Mouse (Mus musculus): ENCODE measurements around the gene Tmem185b. TPM values are rescaled to one million over a fixed set of nuclear protein-coding genes. Genes with fewer than 3 reads are reported as not detected.
A peak's percentile ranks its signal among the peaks of the same experiment; 100 is the strongest.

The Tmem185b gene
- polyA plus RNA-seq, 1 experiment from 2014 or later, result 16.8 TPM

- Histone ChIP-seq H3K4me3 (replicated peaks; ENCODE audit: low read length) (no peak overlapping the region), H3K4me1 (replicated peaks; ENCODE audit: control insufficient read depth, insufficient read depth, low read length) (peaks cover 6% of the 10 kb centered on the region; the same call in 1 of the 2 replicates), H3K9ac (replicated peaks; ENCODE audit: low read depth, low read length) (no peak overlapping the region), H3K27ac (ENCODE audit: low read length) (no peak overlapping the region), H3K27me3 (replicated peaks; ENCODE audit: control insufficient read depth, insufficient read depth, low read length) (no peaks in the 10 kb centered on the region), H3K36me3 (ENCODE audit: control insufficient read depth, insufficient read depth) (no peaks in the 10 kb centered on the region), H3K9me3 (ENCODE audit: control insufficient read depth, low read length) (no peaks in the 10 kb centered on the region), H3K4me2 (ENCODE audit: low read length) (no peak overlapping the region)
- ATAC-seq, result no peak
- WGBS, result 69% methylated on average over 8 of the region's 8 CpGs
Measured at GRCm38 (mm10) chr1:119510857-119511256, 15.1 kb upstream of the Tmem185b start.

- Histone ChIP-seq H3K4me1 (replicated peaks; ENCODE audit: control insufficient read depth, insufficient read depth, low read length) (no peaks in the 10 kb centered on the region), H3K9ac (replicated peaks; ENCODE audit: low read depth, low read length) (no peak overlapping the region), H3K4me3 (replicated peaks; ENCODE audit: low read length) (no peak overlapping the region), H3K27me3 (replicated peaks; ENCODE audit: control insufficient read depth, insufficient read depth, low read length) (no peaks in the 10 kb centered on the region), H3K27ac (ENCODE audit: low read length) (no peak overlapping the region), H3K9me3 (ENCODE audit: control insufficient read depth, low read length) (no peaks in the 10 kb centered on the region), H3K4me2 (ENCODE audit: low read length) (no peak overlapping the region), H3K36me3 (ENCODE audit: control insufficient read depth, insufficient read depth) (no peaks in the 10 kb centered on the region)
- 73% methylated on average over 7 of the region's 7 CpGs for WGBS
- no peak for ATAC-seq
Measured at GRCm38 (mm10) chr1:119518060-119518459, 7.9 kb upstream of the Tmem185b start.

- ATAC-seq, result no peak
- H3K4me3 ChIP-seq (replicated peaks; ENCODE audit: low read length), result no peak overlapping the region
- no peak overlapping the region for H3K9ac ChIP-seq (replicated peaks; ENCODE audit: low read depth, low read length)
Measured at GRCm38 (mm10) chr1:119518786-119519185, 7.2 kb upstream of the Tmem185b start.

GRCm38 (mm10) chr1:119519286-119519685 lies 6.7 kb upstream of the Tmem185b start:
- ATAC-seq, result no peak
- no peaks in the 10 kb centered on the region for H3K4me1 ChIP-seq (replicated peaks; ENCODE audit: control insufficient read depth, insufficient read depth, low read length)
- no peak overlapping the region for H3K4me2 ChIP-seq (ENCODE audit: low read length)
- no peaks in the 10 kb centered on the region for H3K9me3 ChIP-seq (ENCODE audit: control insufficient read depth, low read length)
- no peak overlapping the region for H3K4me3 ChIP-seq (replicated peaks; ENCODE audit: low read length)
- H3K27ac ChIP-seq (ENCODE audit: low read length), result no peak overlapping the region
- no peak overlapping the region for H3K9ac ChIP-seq (replicated peaks; ENCODE audit: low read depth, low read length)
- 82% methylated on average over 6 of the region's 6 CpGs for WGBS
- H3K36me3 ChIP-seq (ENCODE audit: control insufficient read depth, insufficient read depth), result no peaks in the 10 kb centered on the region
- H3K27me3 ChIP-seq (replicated peaks; ENCODE audit: control insufficient read depth, insufficient read depth, low read length), result no peaks in the 10 kb centered on the region

More at GRCm38 (mm10) chr1:119518786-119519185, 7.2 kb upstream of the Tmem185b start:
- Histone ChIP-seq H3K4me2 (ENCODE audit: low read length) (no peak overlapping the region), H3K27me3 (replicated peaks; ENCODE audit: control insufficient read depth, insufficient read depth, low read length) (no peaks in the 10 kb centered on the region), H3K9me3 (ENCODE audit: control insufficient read depth, low read length) (no peaks in the 10 kb centered on the region), H3K36me3 (ENCODE audit: control insufficient read depth, insufficient read depth) (no peaks in the 10 kb centered on the region), H3K4me1 (replicated peaks; ENCODE audit: control insufficient read depth, insufficient read depth, low read length) (no peaks in the 10 kb centered on the region), H3K27ac (ENCODE audit: low read length) (no peak overlapping the region)

GRCm38 (mm10) chr1:119521029-119521428 lies 4.9 kb upstream of the Tmem185b start:
- Histone ChIP-seq H3K27me3 (replicated peaks; ENCODE audit: control insufficient read depth, insufficient read depth, low read length) (no peaks in the 10 kb centered on the region), H3K36me3 (ENCODE audit: control insufficient read depth, insufficient read depth) (no peaks in the 10 kb centered on the region), H3K9ac (replicated peaks; ENCODE audit: low read depth, low read length) (no peak overlapping the region), H3K4me2 (ENCODE audit: low read length) (no peak overlapping the region), H3K27ac (ENCODE audit: low read length) (no peak overlapping the region), H3K4me1 (replicated peaks; ENCODE audit: control insufficient read depth, insufficient read depth, low read length) (peaks cover 10% of the 10 kb centered on the region), H3K4me3 (replicated peaks; ENCODE audit: low read length) (no peak overlapping the region), H3K9me3 (ENCODE audit: control insufficient read depth, low read length) (no peaks in the 10 kb centered on the region)
- WGBS, result 64% methylated on average over 2 of the region's 2 CpGs
- no peak for ATAC-seq

GRCm38 (mm10) chr1:119521681-119522080 lies 4.3 kb upstream of the Tmem185b start:
- Histone ChIP-seq H3K4me3 (replicated peaks; ENCODE audit: low read length) (no peak overlapping the region), H3K27me3 (replicated peaks; ENCODE audit: control insufficient read depth, insufficient read depth, low read length) (no peaks in the 10 kb centered on the region), H3K9me3 (ENCODE audit: control insufficient read depth, low read length) (no peaks in the 10 kb centered on the region), H3K36me3 (ENCODE audit: control insufficient read depth, insufficient read depth) (no peaks in the 10 kb centered on the region), H3K4me1 (replicated peaks; ENCODE audit: control insufficient read depth, insufficient read depth, low read length) (peaks cover 14% of the 10 kb centered on the region), H3K4me2 (ENCODE audit: low read length) (no peak overlapping the region), H3K9ac (replicated peaks; ENCODE audit: low read depth, low read length) (no peak overlapping the region), H3K27ac (ENCODE audit: low read length) (no peak overlapping the region)
- no peak for ATAC-seq
- 80% methylated on average over 7 of the region's 7 CpGs for WGBS

- Histone ChIP-seq H3K27ac (ENCODE audit: low read length) (no peak overlapping the region), H3K4me1 (replicated peaks; ENCODE audit: control insufficient read depth, insufficient read depth, low read length) (peaks cover 17% of the 10 kb centered on the region), H3K4me2 (ENCODE audit: low read length) (no peak overlapping the region), H3K9ac (replicated peaks; ENCODE audit: low read depth, low read length) (no peak overlapping the region), H3K27me3 (replicated peaks; ENCODE audit: control insufficient read depth, insufficient read depth, low read length) (no peaks in the 10 kb centered on the region), H3K9me3 (ENCODE audit: control insufficient read depth, low read length) (no peaks in the 10 kb centered on the region), H3K4me3 (replicated peaks; ENCODE audit: low read length) (no peak overlapping the region), H3K36me3 (ENCODE audit: control insufficient read depth, insufficient read depth) (no peaks in the 10 kb centered on the region)
- ATAC-seq, result no peak
- WGBS, result 86% methylated on average over 4 of the region's 4 CpGs
Measured at GRCm38 (mm10) chr1:119522726-119523125, 3.2 kb upstream of the Tmem185b start.

GRCm38 (mm10) chr1:119523369-119523768 lies 2.6 kb upstream of the Tmem185b start:
- H3K36me3 ChIP-seq (ENCODE audit: control insufficient read depth, insufficient read depth), result peaks cover 3% of the 10 kb centered on the region; the same call in 1 of the 2 replicates
- peaks cover 17% of the 10 kb centered on the region for H3K4me1 ChIP-seq (replicated peaks; ENCODE audit: control insufficient read depth, insufficient read depth, low read length)
- no peak overlapping the region for H3K27ac ChIP-seq (ENCODE audit: low read length)
- H3K9me3 ChIP-seq (ENCODE audit: control insufficient read depth, low read length), result no peaks in the 10 kb centered on the region
- H3K27me3 ChIP-seq (replicated peaks; ENCODE audit: control insufficient read depth, insufficient read depth, low read length), result no peaks in the 10 kb centered on the region
- WGBS, result 85% methylated on average over 7 of the region's 7 CpGs
- H3K4me2 ChIP-seq (ENCODE audit: low read length), result no peak overlapping the region
- H3K4me3 ChIP-seq (replicated peaks; ENCODE audit: low read length), result no peak overlapping the region
- no peak for ATAC-seq
- H3K9ac ChIP-seq (replicated peaks; ENCODE audit: low read depth, low read length), result no peak overlapping the region

- Histone ChIP-seq H3K27ac (ENCODE audit: low read length) (no peak overlapping the region), H3K4me1 (replicated peaks; ENCODE audit: control insufficient read depth, insufficient read depth, low read length) (peaks cover 17% of the 10 kb centered on the region), H3K9me3 (ENCODE audit: control insufficient read depth, low read length) (0 out of 2 replicates have a peak, but pooled peaks cover 1% of the 10 kb centered on the region), H3K4me2 (ENCODE audit: low read length) (no peak overlapping the region), H3K36me3 (ENCODE audit: control insufficient read depth, insufficient read depth) (peaks cover 7% of the 10 kb centered on the region), H3K9ac (replicated peaks; ENCODE audit: low read depth, low read length) (no peak overlapping the region), H3K4me3 (replicated peaks; ENCODE audit: low read length) (no peak overlapping the region), H3K27me3 (replicated peaks; ENCODE audit: control insufficient read depth, insufficient read depth, low read length) (no peaks in the 10 kb centered on the region)
- no peak for ATAC-seq
- WGBS, result 91% methylated on average over 7 of the region's 7 CpGs
Measured at GRCm38 (mm10) chr1:119523826-119524225, 2.1 kb upstream of the Tmem185b start.

- peaks cover 15% of the 10 kb centered on the region for H3K36me3 ChIP-seq (ENCODE audit: control insufficient read depth, insufficient read depth)
- H3K9me3 ChIP-seq (ENCODE audit: control insufficient read depth, low read length), result 0 out of 2 replicates have a peak, but pooled peaks cover 3% of the 10 kb centered on the region
- 6% methylated on average over 5 of the region's 5 CpGs for WGBS
- H3K4me1 ChIP-seq (replicated peaks; ENCODE audit: control insufficient read depth, insufficient read depth, low read length), result peaks cover 17% of the 10 kb centered on the region
- ATAC-seq, result no peak
- H3K4me2 ChIP-seq (ENCODE audit: low read length), result peak overlapping the region; percentile 80
- no peak overlapping the region for H3K27ac ChIP-seq (ENCODE audit: low read length)
- peak overlapping the region; percentile 90; the same call in 1 of the 2 replicates for H3K9ac ChIP-seq (replicated peaks; ENCODE audit: low read depth, low read length)
- H3K27me3 ChIP-seq (replicated peaks; ENCODE audit: control insufficient read depth, insufficient read depth, low read length), result no peaks in the 10 kb centered on the region
- H3K4me3 ChIP-seq (replicated peaks; ENCODE audit: low read length), result peak overlapping the region; percentile 89
Measured at GRCm38 (mm10) chr1:119525004-119525444, 936 bp upstream of the Tmem185b start.

All from forebrain, embryonic 16.5 days (tissue).